Mouse (Mus musculus): Measurements from ENCODE around the gene Car15. TPM values are rescaled to one million over a fixed set of nuclear protein-coding genes. Genes with fewer than 3 reads are reported as not detected.

Car15 gene
- polyA plus RNA-seq, 1 experiment, result 3.2 TPM

DNA sequence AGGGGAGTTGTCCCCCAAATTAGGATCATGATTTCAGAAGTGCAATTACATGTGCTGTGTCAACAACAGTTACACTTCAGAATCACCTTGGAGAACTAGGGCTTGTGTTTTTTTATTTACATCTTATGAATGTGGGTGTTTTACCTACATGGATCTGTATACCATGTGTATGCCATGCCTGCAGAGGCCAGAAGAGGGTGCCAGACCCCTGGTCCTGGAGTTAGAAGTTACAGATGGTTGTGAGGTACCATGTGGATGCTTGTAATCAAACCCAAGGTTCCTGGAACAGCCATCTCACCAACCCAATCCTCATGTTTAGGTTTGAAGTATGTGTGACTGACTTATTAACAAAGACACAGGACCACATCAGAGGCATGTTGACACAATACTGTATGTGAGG, 20.4 kb upstream of the Car15 start:
- Histone ChIP-seq H3K4me3 (replicated peaks) (no peak overlapping the region), H3K27me3 (replicated peaks) (no peaks in the 10 kb centered on the region), H3K9me3 (no peaks in the 10 kb centered on the region), H3K4me1 (peaks cover 7% of the 10 kb centered on the region), H3K36me3 (replicated peaks; ENCODE audit: low read length) (peaks cover 87% of the 10 kb centered on the region)
- no peak for TF ChIP-seq GATA1 (IDR thresholded peaks at IDR 0.05; ENCODE audit: borderline replicate concordance, low read length)
- no peak for TF ChIP-seq FLI1 (IDR thresholded peaks at IDR 0.05; ENCODE audit: low read length)

DNA sequence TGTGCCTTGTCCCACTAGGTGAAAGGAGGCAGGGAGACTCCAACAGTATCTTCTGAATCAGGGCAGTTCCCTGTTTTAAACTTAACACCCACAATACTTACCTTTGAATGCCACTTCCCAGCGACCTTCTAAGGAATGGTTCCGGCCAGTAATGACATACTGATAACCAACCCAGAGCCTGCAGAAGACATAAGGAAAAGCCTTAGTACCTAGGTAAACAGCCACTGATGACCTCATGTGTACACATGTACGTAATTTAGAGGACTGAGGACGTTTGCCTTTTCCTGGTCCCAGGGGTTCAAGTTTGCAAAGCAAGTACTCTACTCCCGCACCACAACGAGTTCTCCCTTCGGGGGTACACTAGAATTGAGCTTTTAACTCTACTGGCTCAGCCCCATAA, 19.0 kb upstream of the Car15 start:
- no peaks in the 10 kb centered on the region for H3K9me3 ChIP-seq
- no peaks in the 10 kb centered on the region for H3K27me3 ChIP-seq (replicated peaks)
- no peak for TF ChIP-seq FLI1 (IDR thresholded peaks at IDR 0.05; ENCODE audit: low read length)
- no peak for TF ChIP-seq GATA1 (IDR thresholded peaks at IDR 0.05; ENCODE audit: borderline replicate concordance, low read length)
- H3K4me3 ChIP-seq (replicated peaks), result no peak overlapping the region
- peaks cover 7% of the 10 kb centered on the region for H3K4me1 ChIP-seq
- H3K36me3 ChIP-seq (replicated peaks; ENCODE audit: low read length), result peaks cover 92% of the 10 kb centered on the region

- peaks cover 92% of the 10 kb centered on the region for H3K36me3 ChIP-seq (replicated peaks; ENCODE audit: low read length)
- H3K4me3 ChIP-seq (replicated peaks), result no peak overlapping the region
- no peaks in the 10 kb centered on the region for H3K4me1 ChIP-seq
- no peaks in the 10 kb centered on the region for H3K27me3 ChIP-seq (replicated peaks)
- TF ChIP-seq FLI1 (IDR thresholded peaks at IDR 0.05; ENCODE audit: low read length), result no peak
- TF ChIP-seq GATA1 (IDR thresholded peaks at IDR 0.05; ENCODE audit: borderline replicate concordance, low read length), result no peak
- H3K9me3 ChIP-seq, result no peaks in the 10 kb centered on the region
These were observed 15.1 kb upstream of the Car15 start for GRCm38 (mm10) chr16:17853263-17853662.

DNA sequence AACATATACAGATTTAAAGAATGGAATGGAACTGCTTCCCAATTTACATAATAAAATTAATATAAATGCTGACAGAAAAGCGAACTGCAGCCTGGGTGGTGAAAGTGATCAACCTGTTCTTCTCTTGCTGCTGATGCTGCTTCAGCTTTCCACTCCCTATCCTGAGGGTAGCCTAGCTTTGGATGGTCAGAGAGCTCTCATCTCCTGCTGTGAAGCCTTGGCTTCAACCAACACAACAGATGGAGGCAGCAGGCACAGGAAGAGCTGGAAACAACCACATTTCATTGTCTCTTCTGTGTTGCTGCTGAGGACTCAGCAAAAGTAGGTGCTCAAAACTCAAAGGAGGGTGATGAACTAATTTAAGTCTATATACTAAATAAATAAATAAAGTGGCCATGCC, 13.7 kb upstream of the Car15 start:
- Histone ChIP-seq H3K27me3 (replicated peaks) (no peaks in the 10 kb centered on the region), H3K36me3 (replicated peaks; ENCODE audit: low read length) (peaks cover 92% of the 10 kb centered on the region), H3K4me3 (replicated peaks) (no peak overlapping the region), H3K4me1 (no peaks in the 10 kb centered on the region), H3K9me3 (no peaks in the 10 kb centered on the region)
- no peak for TF ChIP-seq FLI1 (IDR thresholded peaks at IDR 0.05; ENCODE audit: low read length)
- no peak for TF ChIP-seq GATA1 (IDR thresholded peaks at IDR 0.05; ENCODE audit: borderline replicate concordance, low read length)

DNA sequence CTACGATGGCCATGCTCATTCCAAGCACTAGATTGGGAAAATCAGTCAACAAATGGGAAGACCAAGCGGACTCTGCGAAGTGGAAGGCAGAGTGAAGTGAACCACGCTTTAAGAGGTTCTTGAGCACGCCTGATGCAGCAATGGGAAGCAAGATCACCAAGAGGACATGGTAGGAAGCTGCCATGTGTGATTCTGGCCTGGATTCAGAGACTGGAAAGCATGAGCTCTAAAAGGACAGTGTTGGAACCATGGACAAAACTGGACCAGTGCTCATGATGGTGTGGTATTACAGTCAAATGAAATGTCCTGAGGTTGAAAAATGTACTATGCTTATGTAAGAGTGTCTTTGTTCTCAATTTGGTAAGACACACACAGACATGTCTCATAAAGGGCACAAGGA, 13.2 kb upstream of the Car15 start:
- H3K9me3 ChIP-seq, result no peaks in the 10 kb centered on the region
- no peak overlapping the region for H3K4me3 ChIP-seq (replicated peaks)
- H3K4me1 ChIP-seq, result no peaks in the 10 kb centered on the region
- H3K27me3 ChIP-seq (replicated peaks), result no peaks in the 10 kb centered on the region
- no peak for TF ChIP-seq FLI1 (IDR thresholded peaks at IDR 0.05; ENCODE audit: low read length)
- TF ChIP-seq GATA1 (IDR thresholded peaks at IDR 0.05; ENCODE audit: borderline replicate concordance, low read length), result no peak
- peaks cover 92% of the 10 kb centered on the region for H3K36me3 ChIP-seq (replicated peaks; ENCODE audit: low read length)

GRCm38 (mm10) chr16:17849486-17849885, 11.3 kb upstream of the Car15 start:
- Histone ChIP-seq H3K36me3 (replicated peaks; ENCODE audit: low read length) (peaks cover 95% of the 10 kb centered on the region), H3K27me3 (replicated peaks) (no peaks in the 10 kb centered on the region), H3K4me1 (no peaks in the 10 kb centered on the region), H3K9me3 (no peaks in the 10 kb centered on the region), H3K4me3 (replicated peaks) (no peak overlapping the region)
- no peak for TF ChIP-seq FLI1 (IDR thresholded peaks at IDR 0.05; ENCODE audit: low read length)
- no peak for TF ChIP-seq GATA1 (IDR thresholded peaks at IDR 0.05; ENCODE audit: borderline replicate concordance, low read length)

DNA sequence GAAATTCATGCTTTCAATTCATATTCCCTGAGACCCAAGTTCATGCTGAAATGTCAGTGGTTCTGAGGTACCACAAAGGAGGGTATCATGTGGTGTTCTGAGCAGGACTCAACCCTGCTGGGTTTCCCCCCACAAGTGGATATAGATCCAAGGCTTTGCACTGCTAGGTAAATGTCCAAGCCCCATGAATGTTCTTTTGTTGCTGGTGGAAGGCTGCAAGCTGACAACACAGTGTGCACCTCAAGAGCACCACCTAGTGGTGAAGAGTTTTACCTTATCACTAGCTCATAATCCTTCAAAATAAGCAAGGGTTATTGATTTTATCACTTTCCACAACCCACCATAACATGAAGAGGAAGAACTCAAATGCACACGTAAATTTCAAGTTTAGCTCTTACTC, 10.8 kb upstream of the Car15 start:
- no peaks in the 10 kb centered on the region for H3K27me3 ChIP-seq (replicated peaks)
- H3K36me3 ChIP-seq (replicated peaks; ENCODE audit: low read length), result peaks cover 95% of the 10 kb centered on the region
- TF ChIP-seq FLI1 (IDR thresholded peaks at IDR 0.05; ENCODE audit: low read length) (no peak), GATA1 (IDR thresholded peaks at IDR 0.05; ENCODE audit: borderline replicate concordance, low read length) (no peak)
- H3K4me1 ChIP-seq, result no peaks in the 10 kb centered on the region
- no peak overlapping the region for H3K4me3 ChIP-seq (replicated peaks)
- no peaks in the 10 kb centered on the region for H3K9me3 ChIP-seq

DNA sequence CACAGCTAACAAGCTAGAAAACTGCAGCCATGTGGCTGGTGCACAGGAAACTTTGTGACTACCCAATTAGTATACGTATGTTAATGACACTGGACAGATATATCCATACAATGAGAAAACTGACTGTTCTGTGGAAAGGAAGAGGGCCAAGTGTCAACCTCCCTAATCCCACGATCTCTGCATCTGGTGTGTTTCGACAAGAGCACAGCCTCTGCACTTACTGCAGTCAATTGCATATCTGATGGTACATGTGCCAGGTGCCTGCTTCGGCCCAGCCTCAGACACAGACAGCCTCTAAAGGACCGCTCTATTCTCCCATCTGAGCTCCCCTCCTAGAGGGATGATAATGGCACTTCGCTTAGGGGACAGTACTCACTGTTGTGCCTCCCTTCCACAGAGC, 10.3 kb upstream of the Car15 start:
- Histone ChIP-seq H3K9me3 (no peaks in the 10 kb centered on the region), H3K4me1 (no peaks in the 10 kb centered on the region), H3K36me3 (replicated peaks; ENCODE audit: low read length) (peaks cover 95% of the 10 kb centered on the region), H3K4me3 (replicated peaks) (no peak overlapping the region), H3K27me3 (replicated peaks) (no peaks in the 10 kb centered on the region)
- TF ChIP-seq FLI1 (IDR thresholded peaks at IDR 0.05; ENCODE audit: low read length), result no peak
- no peak for TF ChIP-seq GATA1 (IDR thresholded peaks at IDR 0.05; ENCODE audit: borderline replicate concordance, low read length)

- Histone ChIP-seq H3K9me3 (no peaks in the 10 kb centered on the region), H3K27me3 (replicated peaks) (no peaks in the 10 kb centered on the region), H3K4me3 (replicated peaks) (no peak overlapping the region), H3K36me3 (replicated peaks; ENCODE audit: low read length) (peaks cover 96% of the 10 kb centered on the region), H3K4me1 (no peaks in the 10 kb centered on the region)
- TF ChIP-seq GATA1 (IDR thresholded peaks at IDR 0.05; ENCODE audit: borderline replicate concordance, low read length) (no peak), FLI1 (IDR thresholded peaks at IDR 0.05; ENCODE audit: low read length) (no peak)
These were observed 5.7 kb upstream of the Car15 start for GRCm38 (mm10) chr16:17843701-17844365.

DNA sequence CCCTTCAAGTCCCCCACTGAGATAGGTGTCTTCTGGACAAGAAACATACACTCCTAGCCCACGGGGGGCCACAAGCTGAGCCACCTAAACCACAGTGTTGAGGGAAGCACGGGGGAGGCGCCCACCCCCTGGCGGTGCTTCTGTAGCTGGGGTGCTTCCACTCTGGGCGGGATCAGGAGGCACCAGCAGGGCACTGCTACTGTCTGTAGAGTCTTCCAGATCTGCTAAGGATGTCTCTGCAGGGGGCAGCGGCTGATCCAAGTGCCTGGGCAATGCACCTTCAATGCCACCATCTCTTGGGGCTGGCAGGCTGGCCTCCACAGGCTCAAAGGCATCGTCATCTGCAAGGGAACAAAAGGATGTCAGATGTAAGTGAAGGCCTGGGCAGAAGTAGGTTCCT, 4.3 kb upstream of the Car15 start:
- peaks cover 13% of the 10 kb centered on the region for H3K27me3 ChIP-seq (replicated peaks)
- no peaks in the 10 kb centered on the region for H3K9me3 ChIP-seq
- H3K36me3 ChIP-seq (replicated peaks; ENCODE audit: low read length), result peaks cover 82% of the 10 kb centered on the region

More for the DNA sequence above, 4.3 kb upstream of the Car15 start:
- H3K4me3 ChIP-seq (replicated peaks), result no peak overlapping the region
- no peak for TF ChIP-seq FLI1 (IDR thresholded peaks at IDR 0.05; ENCODE audit: low read length)
- TF ChIP-seq GATA1 (IDR thresholded peaks at IDR 0.05; ENCODE audit: borderline replicate concordance, low read length), result no peak
- H3K4me1 ChIP-seq, result no peaks in the 10 kb centered on the region
